Mouse (Mus musculus): ENCODE results near the gene Smim8. TPM values are rescaled to one million over a fixed set of nuclear protein-coding genes. Genes with fewer than 3 reads are reported as not detected.

The Smim8 gene
- polyA plus RNA-seq (2014; fragmentation: Illumina TruSeq; extraction: RNeasy Lipid Tissue Mini Kit (QIAGEN cat#74804); ENCODE audit: low read depth, low replicate concordance), result 63.8 TPM

DNA sequence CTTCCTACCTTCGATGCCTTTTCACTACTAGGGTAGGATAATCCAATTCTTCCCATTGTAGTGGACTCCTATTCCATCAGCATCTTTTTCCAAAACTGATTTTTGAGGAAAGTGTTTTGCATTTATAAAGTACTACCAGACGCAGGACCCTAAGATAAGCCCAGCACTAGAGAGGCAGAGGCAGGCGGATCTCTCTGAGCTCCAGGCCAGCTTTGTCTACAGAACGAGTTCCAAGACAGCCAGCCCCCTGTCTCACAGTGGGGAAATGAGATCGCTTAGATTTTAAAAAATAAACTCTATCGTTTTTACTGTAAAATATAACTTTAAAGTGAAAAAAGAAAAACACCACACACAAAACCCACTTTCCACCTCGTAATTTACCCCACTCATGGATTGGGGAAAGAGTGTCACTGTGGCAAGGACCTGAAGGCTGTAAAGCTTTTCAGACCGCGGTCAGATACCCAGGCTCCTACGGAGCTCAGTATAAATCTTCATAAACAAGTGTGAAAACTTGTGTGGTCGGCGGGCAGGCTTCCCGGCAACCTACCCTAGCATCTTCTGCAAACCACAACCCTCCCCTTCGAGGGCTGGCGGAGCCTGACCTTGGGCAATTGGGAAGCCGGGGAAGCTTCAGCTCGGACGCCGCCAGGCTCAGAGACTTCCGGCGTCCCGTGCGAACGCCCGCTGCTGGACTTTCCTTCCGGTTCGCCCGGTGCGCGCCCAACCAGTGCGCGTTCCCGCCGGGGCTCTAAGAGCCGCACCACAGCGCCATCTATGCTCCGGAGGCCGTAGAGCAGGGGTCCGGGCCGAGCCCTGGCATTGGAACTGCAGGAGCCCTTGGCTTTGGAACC lies at the start of gene Smim8:
Gene Smim8, minus strand, starts transcription at position 747 of the 851 bp plus-strand sequence.

GRCm38 (mm10) chr4:34756163-34756562 lies 22.1 kb downstream of the Smim8 start, which contains the start of gene Gm136:
Gene Gm136 (minus strand): TSS chr4:34756263.

DNA sequence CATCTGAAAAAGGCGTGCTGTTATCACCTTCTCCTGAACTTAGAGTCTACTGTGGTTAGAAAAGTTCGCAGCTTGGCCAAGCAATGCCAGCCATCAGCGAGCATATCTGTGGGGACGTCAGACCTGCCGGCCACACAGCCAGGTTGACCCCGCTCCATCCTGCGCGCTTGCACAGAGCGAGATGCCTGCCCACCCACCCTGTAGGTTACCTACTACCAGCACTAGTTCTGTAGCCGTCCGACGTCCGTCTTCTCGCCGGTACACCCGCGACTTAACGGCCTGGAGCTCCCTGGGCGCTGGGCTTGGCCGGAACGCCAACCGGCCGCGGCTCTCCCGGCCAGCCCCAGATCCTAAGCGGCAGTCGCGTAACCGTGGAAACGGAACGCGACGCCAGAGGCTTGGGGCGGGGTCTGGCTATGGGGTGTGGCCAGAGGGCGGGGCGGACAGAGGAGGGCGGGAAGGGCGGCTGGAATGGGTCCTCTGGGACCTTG lies 48.3 kb downstream of the Smim8 start, which contains the start of gene Cfap206:
Gene Cfap206, minus strand, starts transcription at position 356 of the 491 bp plus-strand sequence.

Other genes with a start within 250 kb of the Smim8 start
- gene Akirin2, start 227.5 kb downstream of the Smim8 start, polyA plus RNA-seq (2014; fragmentation: Illumina TruSeq; extraction: RNeasy Lipid Tissue Mini Kit (QIAGEN cat#74804); ENCODE audit: low read depth, low replicate concordance), result 57.7 TPM
- gene Orc3, start 163.5 kb downstream of the Smim8 start, polyA plus RNA-seq (2014; fragmentation: Illumina TruSeq; extraction: RNeasy Lipid Tissue Mini Kit (QIAGEN cat#74804); ENCODE audit: low read depth, low replicate concordance), result 44.7 TPM
- 22.2 TPM for gene Rars2, start 163.5 kb downstream of the Smim8 start, polyA plus RNA-seq (2014; fragmentation: Illumina TruSeq; extraction: RNeasy Lipid Tissue Mini Kit (QIAGEN cat#74804); ENCODE audit: low read depth, low replicate concordance)
- 51.2 TPM for gene Slc35a1, start 91.0 kb downstream of the Smim8 start, polyA plus RNA-seq (2014; fragmentation: Illumina TruSeq; extraction: RNeasy Lipid Tissue Mini Kit (QIAGEN cat#74804); ENCODE audit: low read depth, low replicate concordance)
- not detected for gene Cfap206, start 48.2 kb downstream of the Smim8 start, polyA plus RNA-seq (2014; fragmentation: Illumina TruSeq; extraction: RNeasy Lipid Tissue Mini Kit (QIAGEN cat#74804); ENCODE audit: low read depth, low replicate concordance)
- gene Gm136, start 22.2 kb downstream of the Smim8 start, polyA plus RNA-seq (2014; fragmentation: Illumina TruSeq; extraction: RNeasy Lipid Tissue Mini Kit (QIAGEN cat#74804); ENCODE audit: low read depth, low replicate concordance), result not detected
- 15.4 TPM for gene Zfp292, start 104.5 kb upstream of the Smim8 start, polyA plus RNA-seq (2014; fragmentation: Illumina TruSeq; extraction: RNeasy Lipid Tissue Mini Kit (QIAGEN cat#74804); ENCODE audit: low read depth, low replicate concordance)
- not detected for gene Cga, start 115.4 kb upstream of the Smim8 start, polyA plus RNA-seq (2014; fragmentation: Illumina TruSeq; extraction: RNeasy Lipid Tissue Mini Kit (QIAGEN cat#74804); ENCODE audit: low read depth, low replicate concordance)